Mouse (Mus musculus) heart, adult 9 months (tissue): ENCODE data around the gene A130010J15Rik.
A peak's percentile ranks its signal among the peaks of the same experiment; 100 is the strongest.

Experiments
- DNase-seq, 2 experiments: peaks; one replicate each; pipeline ENCODE4 v3.0.0; 2022; ENCODE audit warnings: low spot score in 2 of 2

The A130010J15Rik gene

GRCm38 (mm10) chr1:193200640-193201382 is 33.0 kb downstream of the A130010J15Rik start:
- DNase-seq = no peak

- peak; percentile 14 to 51 for DNase-seq
These were observed 33.5 kb downstream of the A130010J15Rik start, which contains the start of gene Traf3ip3 for GRCm38 (mm10) chr1:193201383-193201778. Gene Traf3ip3 (minus strand): TSS chr1:193201703.

- no peak for DNase-seq
These were observed 36.0 kb downstream of the A130010J15Rik start for GRCm38 (mm10) chr1:193203821-193204220.

GRCm38 (mm10) chr1:193205431-193205830 is 37.6 kb downstream of the A130010J15Rik start:
- no peak for DNase-seq

- no peak for DNase-seq
These were observed 39.7 kb downstream of the A130010J15Rik start, which contains the start of gene Lamb3 for GRCm38 (mm10) chr1:193207503-193207902. Gene Lamb3 (plus strand): TSS chr1:193207699.

GRCm38 (mm10) chr1:193208178-193208577 is 40.3 kb downstream of the A130010J15Rik start:
- no peak for DNase-seq

GRCm38 (mm10) chr1:193211371-193211770 is 43.5 kb downstream of the A130010J15Rik start:
- DNase-seq = peak; percentile 32 to 54

GRCm38 (mm10) chr1:193214053-193214452 is 46.2 kb downstream of the A130010J15Rik start:
- no peak for DNase-seq

GRCm38 (mm10) chr1:193216000-193216399 is 48.2 kb downstream of the A130010J15Rik start:
- DNase-seq = no peak

- no peak for DNase-seq
These were observed 52.6 kb downstream of the A130010J15Rik start for GRCm38 (mm10) chr1:193220408-193220807.

- DNase-seq = no peak
These were observed 57.7 kb downstream of the A130010J15Rik start for GRCm38 (mm10) chr1:193225531-193225930.

GRCm38 (mm10) chr1:193226114-193226513 is 58.3 kb downstream of the A130010J15Rik start:
- no peak for DNase-seq

GRCm38 (mm10) chr1:193226724-193227522 is 59.1 kb downstream of the A130010J15Rik start:
- DNase-seq = no peak
